Mouse (Mus musculus) adrenal gland, postnatal 14 days (tissue): ENCODE results near the gene Lasp1. TPM values are rescaled to one million over a fixed set of nuclear protein-coding genes. Genes with fewer than 3 reads are reported as not detected.

ENCODE experiments used
- DNase-seq: peaks from one replicate; pipeline ENCODE4 v3.0.0; 2021; ENCODE audit warnings: mixed read lengths
- total RNA-seq: library from RNA; stranded (reverse); gene quantifications from 2 replicates; pipeline ENCODE4 v1.2.3, GENCODE M21; 2021

Lasp1 gene
- total RNA-seq, 1 experiment from 2014 or later, result 98.2 TPM

DNA sequence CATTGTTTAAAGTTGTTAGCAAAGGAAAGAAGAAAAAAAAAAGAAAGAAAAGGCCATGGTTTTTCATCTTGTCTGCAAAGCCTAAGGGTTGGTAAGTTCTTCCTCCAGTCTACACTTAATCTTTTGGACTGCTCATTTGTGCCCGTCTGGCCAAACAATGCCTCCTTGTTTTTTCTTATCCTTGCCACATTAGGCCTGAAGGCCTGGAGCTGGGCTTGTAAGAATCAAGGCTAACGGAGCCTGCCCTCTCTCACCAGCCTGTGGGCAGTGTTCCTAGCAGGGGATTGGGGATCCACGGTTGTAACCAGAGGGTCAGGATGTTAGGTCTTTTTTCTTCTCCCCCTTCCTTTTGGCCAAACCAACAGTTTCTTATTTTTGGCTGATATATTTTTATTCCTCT lies 12.2 kb downstream of the Lasp1 start:
- peak; percentile 30 for DNase-seq

DNA sequence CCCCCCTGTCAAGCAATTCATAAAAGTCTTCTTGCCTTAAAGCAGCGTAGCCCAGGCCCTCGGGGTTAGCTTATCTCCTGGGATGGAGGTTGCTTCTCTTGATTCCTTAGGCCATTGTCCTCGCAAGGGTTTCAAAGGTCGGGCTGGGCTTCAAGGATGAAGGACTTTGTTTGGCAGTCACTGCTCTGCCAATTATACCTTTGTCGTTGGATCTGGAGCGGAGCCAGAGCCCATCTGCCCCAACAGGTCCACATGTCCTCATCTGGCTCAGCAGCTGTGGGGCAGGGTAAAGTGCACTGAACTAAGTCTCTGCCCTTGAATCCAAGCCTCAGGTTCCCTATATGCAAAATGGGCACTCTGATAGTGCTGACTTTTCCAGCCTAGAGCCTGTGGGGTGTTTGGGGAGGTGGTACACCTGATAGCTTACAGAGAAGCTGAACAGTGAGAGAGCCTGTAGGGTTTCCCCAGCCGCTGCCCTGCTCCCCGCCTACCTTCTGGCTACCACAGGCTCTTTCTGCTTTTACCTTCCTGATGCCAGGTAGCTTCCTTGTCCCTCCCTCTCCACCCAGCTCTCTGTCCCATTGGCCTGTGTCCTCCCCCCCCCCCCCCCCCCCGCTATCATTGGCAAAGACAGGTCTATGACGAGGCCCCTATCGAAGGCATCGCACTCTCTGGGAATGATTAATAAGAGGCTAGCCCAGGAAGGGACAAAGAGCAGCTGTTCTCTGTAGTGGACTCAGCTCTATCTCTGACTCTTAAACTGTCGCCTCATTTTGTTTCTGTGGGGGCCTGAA lies 13.0 kb downstream of the Lasp1 start:
- DNase-seq, result peak; percentile 39

- no peak for DNase-seq
These were observed 13.7 kb downstream of the Lasp1 start for GRCm38 (mm10) chr11:97812491-97812921.

DNA sequence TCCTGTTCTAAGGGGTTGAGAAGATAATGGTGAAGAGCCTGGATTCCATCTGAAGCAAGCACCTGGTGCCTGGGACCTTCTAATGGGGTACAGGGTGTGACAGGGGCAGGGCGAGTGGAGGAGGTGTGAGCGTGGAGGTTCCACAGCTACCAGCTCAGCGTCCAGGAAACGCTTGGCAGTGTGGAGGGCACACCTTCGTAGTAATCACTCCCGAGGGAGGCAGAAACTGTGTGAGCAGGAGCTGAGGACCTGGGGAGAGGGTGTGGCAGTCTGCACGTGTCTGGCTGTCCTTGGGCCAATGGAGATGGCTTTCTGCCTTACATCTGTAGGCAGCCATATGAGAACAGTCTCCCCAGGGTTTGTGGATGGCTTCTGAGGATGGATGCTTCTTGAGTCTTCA lies 14.3 kb downstream of the Lasp1 start:
- DNase-seq, result no peak

DNA sequence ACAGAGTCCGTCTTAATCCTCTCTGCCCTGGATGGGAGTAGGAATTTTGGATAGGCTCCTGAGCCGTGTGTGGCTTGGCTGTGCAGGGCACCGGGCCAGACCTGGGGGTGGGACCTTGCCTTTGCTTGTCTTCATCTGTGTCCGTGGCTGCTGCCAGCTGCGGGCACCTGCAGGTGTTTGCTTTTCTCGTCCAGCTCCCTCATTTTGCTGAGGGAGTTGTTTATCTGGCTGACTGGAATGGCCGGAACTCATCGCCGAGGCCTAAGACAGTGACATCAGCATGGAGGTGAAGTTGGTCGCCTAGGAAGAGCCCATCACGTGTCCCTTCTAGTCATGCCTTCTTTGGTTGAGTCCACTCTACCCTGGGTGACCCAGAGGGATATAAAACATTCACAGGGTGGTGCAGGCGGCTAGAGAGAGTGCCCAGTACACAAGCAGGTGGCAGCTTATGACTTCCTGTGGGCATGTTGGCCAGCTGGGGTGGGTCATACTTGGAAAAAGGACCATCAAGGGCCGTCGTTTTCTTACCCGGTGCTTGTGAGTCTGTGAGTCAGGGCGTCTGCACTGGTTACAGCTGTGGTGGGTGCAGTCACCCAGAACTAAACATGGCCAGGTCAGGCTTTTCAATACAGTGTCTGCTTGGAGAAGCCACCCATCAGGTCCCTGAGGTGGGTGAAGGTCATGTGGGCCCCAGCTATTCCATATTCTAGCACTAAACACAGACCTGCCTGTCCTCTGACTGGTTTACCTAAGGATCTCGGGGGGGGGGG lies 15.1 kb downstream of the Lasp1 start:
- DNase-seq, result no peak

- no peak for DNase-seq
These were observed 16.9 kb downstream of the Lasp1 start for GRCm38 (mm10) chr11:97815736-97816135.

GRCm38 (mm10) chr11:97816176-97816575 lies 17.4 kb downstream of the Lasp1 start:
- no peak for DNase-seq

- peak; percentile 47 for DNase-seq
These were observed 18.1 kb downstream of the Lasp1 start for GRCm38 (mm10) chr11:97816916-97817315.

DNA sequence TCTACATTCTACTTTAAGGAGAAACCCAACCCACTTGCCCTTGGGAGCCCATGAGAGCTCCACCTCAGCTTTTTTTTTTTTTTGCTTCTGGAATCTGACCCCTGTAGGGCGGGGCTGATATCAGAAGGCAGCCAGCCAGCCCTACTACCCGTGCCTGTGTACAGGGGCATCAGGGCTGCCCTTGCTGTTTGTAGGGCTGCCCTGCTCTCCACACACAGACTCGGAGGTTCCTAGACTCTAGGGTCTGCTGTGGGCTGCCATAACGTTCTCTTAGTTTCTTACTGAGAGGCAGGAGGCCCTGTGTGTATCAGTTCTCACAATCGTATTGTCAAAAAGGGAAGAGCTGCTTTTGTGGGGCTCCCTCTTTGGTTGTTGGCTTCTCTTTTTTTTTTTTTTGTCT lies 18.6 kb downstream of the Lasp1 start:
- DNase-seq, result peak; percentile 59

- no peak for DNase-seq
These were observed 19.2 kb downstream of the Lasp1 start for GRCm38 (mm10) chr11:97818003-97818402.

GRCm38 (mm10) chr11:97818571-97818970 lies 19.8 kb downstream of the Lasp1 start:
- DNase-seq, result peak; percentile 54

DNA sequence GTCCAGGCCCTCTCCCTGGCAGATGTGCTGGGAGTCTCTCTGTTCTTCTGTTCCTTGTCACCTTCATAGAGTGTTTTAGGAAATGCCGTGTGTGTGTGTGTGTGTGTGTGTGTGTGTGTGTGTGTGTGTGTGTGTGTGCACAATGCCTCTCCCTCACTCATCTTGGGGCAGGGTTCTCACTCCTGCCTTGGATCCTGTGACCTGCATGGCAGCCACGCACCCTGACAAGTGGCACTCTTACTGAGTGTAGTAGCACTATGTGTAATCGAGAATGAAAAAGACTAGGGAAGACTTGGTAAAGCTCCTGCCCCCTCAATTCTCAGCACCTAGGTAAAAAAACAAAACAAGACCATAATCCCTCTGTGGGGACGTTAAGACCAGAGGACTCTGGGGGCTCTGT lies 20.3 kb downstream of the Lasp1 start:
- DNase-seq, result no peak

DNA sequence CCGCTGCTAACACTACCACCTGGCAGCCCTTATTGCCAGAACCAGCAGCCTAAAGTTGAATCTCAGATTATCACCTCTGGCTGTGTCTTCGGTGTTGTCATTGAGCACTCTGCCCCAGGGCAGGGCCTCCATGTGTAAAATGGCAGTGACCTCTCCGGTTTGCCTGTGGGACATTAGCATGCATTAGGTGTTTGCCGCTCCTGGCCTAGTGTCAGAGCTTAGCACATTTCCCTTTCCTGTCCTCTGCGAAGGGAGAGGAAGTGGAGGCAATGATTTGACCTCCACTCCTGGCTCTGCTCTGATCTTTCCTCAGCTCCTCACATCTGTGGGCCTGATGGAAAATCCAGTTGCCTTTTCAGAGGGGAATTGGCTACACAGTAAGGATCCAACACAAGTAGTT lies 21.1 kb downstream of the Lasp1 start:
- DNase-seq, result no peak

- DNase-seq, result peak; percentile 90
These were observed 22.0 kb downstream of the Lasp1 start for GRCm38 (mm10) chr11:97820840-97821239.

GRCm38 (mm10) chr11:97821401-97822064 lies 22.7 kb downstream of the Lasp1 start:
- no peak for DNase-seq

DNA sequence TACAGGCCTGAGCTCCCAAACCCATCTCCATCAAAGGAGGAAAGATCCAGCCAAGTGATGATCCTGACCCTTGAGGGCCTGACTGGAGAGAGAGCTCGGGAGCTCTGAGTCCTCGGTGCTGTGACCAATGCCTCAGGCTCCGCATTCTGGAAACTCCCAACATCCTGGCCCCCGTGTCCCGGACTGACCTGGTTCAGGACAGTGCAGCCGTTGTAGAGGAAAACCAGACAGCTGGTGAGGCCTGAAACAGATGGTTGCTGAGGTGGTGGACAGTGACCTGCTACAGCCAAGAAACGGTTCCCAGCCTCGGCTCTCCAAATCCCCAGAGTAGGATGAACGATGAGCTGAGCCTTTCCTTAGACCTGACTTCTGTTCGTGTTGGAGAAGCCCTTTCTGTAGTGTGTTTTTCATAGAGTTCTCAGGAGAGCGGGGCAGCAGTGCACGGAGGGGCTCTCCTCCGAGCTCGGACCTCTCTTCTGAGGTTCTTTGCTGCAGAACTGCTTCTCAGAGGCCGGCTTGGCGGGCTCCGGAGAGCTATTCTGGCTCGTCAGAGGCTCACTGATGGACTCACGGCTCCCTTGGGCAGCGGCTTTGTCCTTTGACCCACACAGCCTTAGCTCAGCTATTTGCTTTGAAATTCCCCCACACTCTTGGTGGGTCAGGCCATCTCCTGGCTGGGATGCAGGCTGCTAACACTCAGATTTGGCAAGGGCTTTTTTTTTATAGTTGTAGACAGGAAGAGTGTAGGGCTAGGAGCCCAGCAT lies 24.2 kb downstream of the Lasp1 start:
- DNase-seq, result peak; percentile 57

DNA sequence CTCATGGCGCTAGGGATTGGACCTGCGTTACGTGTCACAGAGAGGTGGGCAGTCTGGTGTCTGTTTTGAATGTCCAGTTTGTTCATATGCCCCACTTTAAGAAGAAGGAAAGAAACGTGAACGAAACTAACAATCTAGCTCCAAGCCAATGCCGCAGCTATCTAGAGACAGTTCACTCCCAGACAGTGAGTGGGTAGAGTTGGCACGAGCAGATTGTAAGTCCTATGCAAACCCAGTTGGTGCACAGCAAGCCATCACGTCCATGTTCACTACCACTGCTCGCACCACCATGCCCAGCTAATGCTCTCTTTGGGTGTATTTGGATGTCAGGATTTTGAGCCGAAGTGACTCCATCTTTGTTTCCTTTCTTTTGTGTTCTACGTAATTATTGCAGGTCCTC lies 25.4 kb downstream of the Lasp1 start:
- DNase-seq, result no peak

DNA sequence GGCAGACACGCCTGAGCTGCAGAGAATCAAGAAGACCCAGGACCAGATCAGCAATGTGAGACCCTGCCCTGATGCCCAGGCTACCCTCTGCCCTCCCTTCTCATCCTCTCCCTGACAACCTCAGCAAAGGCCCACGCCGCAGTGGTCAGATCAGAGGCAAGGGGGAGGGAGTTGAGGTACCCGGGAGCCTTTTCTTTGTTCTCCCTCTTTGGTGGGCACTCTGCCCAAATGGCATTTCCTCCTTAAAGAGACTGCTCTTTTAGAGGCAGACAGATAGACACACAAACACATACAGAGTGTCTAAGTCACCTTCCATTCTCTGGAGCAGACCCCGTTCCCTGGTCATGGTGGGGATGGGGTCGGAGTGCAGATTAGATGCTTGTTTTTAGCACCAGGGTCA lies 26.1 kb downstream of the Lasp1 start:
- DNase-seq, result peak; percentile 49

- DNase-seq, result peak; percentile 45
These were observed 26.5 kb downstream of the Lasp1 start for GRCm38 (mm10) chr11:97825295-97825694.

DNA sequence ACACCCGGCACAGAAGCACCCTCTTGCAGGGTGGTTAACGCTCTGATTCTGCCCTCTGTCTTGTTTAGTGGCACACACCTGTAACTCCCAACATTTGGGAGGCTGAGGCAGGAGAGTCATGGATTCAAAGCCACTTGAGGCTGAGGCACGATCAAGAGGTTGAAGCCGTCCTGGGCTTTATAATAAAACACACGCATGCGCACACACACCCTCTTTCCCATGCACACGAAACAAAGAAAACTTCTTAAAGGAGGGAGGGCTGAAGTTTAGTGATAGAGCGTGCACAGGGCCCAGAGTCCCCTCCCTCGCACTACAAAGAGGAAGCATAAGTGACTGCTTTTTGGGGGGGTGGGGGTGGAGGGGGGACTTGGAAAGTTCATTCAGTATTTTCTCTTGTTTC lies 27.2 kb downstream of the Lasp1 start:
- no peak for DNase-seq

- DNase-seq, result no peak
These were observed 27.6 kb downstream of the Lasp1 start for GRCm38 (mm10) chr11:97826414-97826813.

DNA sequence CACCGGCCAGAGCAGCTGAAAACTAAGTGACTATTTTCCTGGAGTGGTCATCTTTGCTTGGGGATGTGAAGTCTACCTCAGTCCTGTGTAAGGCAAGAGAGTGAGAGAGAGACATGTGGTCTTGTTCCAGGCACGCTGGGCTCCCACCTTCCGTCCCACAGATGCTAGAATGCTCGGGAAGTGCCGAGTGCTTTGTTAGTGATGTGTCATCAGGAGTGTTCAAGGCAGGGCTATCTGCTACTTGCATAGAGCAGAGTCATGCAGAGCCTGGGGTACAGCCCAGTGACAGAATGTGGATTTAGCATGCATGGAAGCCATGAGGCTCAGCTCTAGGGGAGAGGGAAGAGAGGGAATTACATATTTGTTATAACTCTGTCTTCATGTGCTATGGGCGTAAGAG lies 28.9 kb downstream of the Lasp1 start:
- DNase-seq, result no peak
